8 mouse cellular contexts compared by ENCODE assay signal in genomic region chr13:59467591-59467990, GRCm38 (mm10).
A peak's percentile ranks its signal among the peaks of the same experiment; 100 is the strongest.
DNase-seq lines count a peak whose midpoint lies in the region; ATAC-seq lines count a peak whose summit lies in the region.

No protein-coding gene starts in this region.

- DNase-seq in forebrain, embryonic 10.5 days (ENCODE audit: extremely low spot score, low spot score) = no peak
- DNase-seq in CD4-positive helper T cell, adult 2 months (ENCODE audit: low read depth, low spot score) = peak; percentile 7
- DNase-seq in cerebellum, postnatal 25 days = peak; percentile 80 to 88
- DNase-seq in left cerebral cortex, postnatal 10 days (ENCODE audit: extremely low spot score in 1 of 2, low spot score in 2 of 2) = peak; percentile 57 to 73
- DNase-seq in right cerebral cortex, postnatal 25 days = peak; percentile 45
- DNase-seq in thymus, postnatal 4 days = no peak

- intact Hi-C loops in left cerebral cortex, postnatal 10 days (cut with DNase I) = no loop called here

- H3K27ac ChIP-seq in forebrain, embryonic 13.5 days = peak overlapping the region; percentile 19; the same call in 1 of the 2 replicates
- no peak overlapping the region for H3K27ac ChIP-seq in forebrain, embryonic 10.5 days
- H3K27ac ChIP-seq in heart, embryonic 16.5 days (ENCODE audit: low read length) = peak overlapping the region; percentile 82

- H3K4me2 ChIP-seq in forebrain, embryonic 13.5 days = no peak overlapping the region
- peak overlapping the region; percentile 42 for H3K4me2 ChIP-seq in heart, embryonic 16.5 days (ENCODE audit: low read depth, low read length)

- no peak for ATAC-seq in forebrain, embryonic 13.5 days
- ATAC-seq in heart, embryonic 16.5 days (replicated peaks; ENCODE audit: extremely low read depth, insufficient read depth, low FRiP score) = peak; percentile 98

- 70% methylated on average over 3 of the region's 3 CpGs for WGBS in forebrain, embryonic 13.5 days
- WGBS in forebrain, embryonic 10.5 days = 84% methylated on average over 3 of the region's 3 CpGs
- 12% methylated on average over 3 of the region's 3 CpGs for WGBS in heart, embryonic 16.5 days

- H3K9me3 ChIP-seq in forebrain, embryonic 13.5 days (replicated peaks) = no peaks in the 10 kb centered on the region
- H3K9me3 ChIP-seq in forebrain, embryonic 10.5 days = no peaks in the 10 kb centered on the region
- H3K9me3 ChIP-seq in heart, embryonic 16.5 days (replicated peaks; ENCODE audit: control insufficient read depth, low read length) = no peaks in the 10 kb centered on the region

- H3K4me3 ChIP-seq in forebrain, embryonic 13.5 days = no peak overlapping the region
- no peak overlapping the region for H3K4me3 ChIP-seq in forebrain, embryonic 10.5 days
- no peak overlapping the region for H3K4me3 ChIP-seq in heart, embryonic 16.5 days (ENCODE audit: low read length)

- peaks cover 8% of the 10 kb centered on the region; the same call in 1 of the 2 replicates for H3K4me1 ChIP-seq in forebrain, embryonic 13.5 days
- no peaks in the 10 kb centered on the region for H3K4me1 ChIP-seq in forebrain, embryonic 10.5 days
- H3K4me1 ChIP-seq in heart, embryonic 16.5 days (ENCODE audit: control insufficient read depth, insufficient read depth, low read length) = peaks cover 20% of the 10 kb centered on the region

- H3K27me3 ChIP-seq in forebrain, embryonic 13.5 days = no peaks in the 10 kb centered on the region
- no peaks in the 10 kb centered on the region for H3K27me3 ChIP-seq in forebrain, embryonic 10.5 days (ENCODE audit: poor library complexity, severe bottlenecking)
- H3K27me3 ChIP-seq in heart, embryonic 16.5 days (ENCODE audit: control insufficient read depth, insufficient read depth, low read length) = no peaks in the 10 kb centered on the region

- H3K9ac ChIP-seq in forebrain, embryonic 13.5 days = no peak overlapping the region
- peak overlapping the region; percentile 25; the same call in 1 of the 2 replicates for H3K9ac ChIP-seq in heart, embryonic 16.5 days (ENCODE audit: low read length)

- H3K36me3 ChIP-seq in forebrain, embryonic 13.5 days (ENCODE audit: poor library complexity, severe bottlenecking) = peaks cover 13% of the 10 kb centered on the region
- H3K36me3 ChIP-seq in forebrain, embryonic 10.5 days (replicated peaks) = 0 out of 2 replicates have a peak, but pooled peaks cover 6% of the 10 kb centered on the region
- H3K36me3 ChIP-seq in heart, embryonic 16.5 days (ENCODE audit: control insufficient read depth, insufficient read depth) = peaks cover 6% of the 10 kb centered on the region; the same call in 1 of the 2 replicates

Comparison
In these comparisons a context has a peak if more than half of its experiments do, and no peak if none do; other contexts are left out.
1. DNase-seq: peak in CD4-positive helper T cell, adult 2 months (single experiment), cerebellum, postnatal 25 days (2 of 2), left cerebral cortex, postnatal 10 days (2 of 2) and right cerebral cortex, postnatal 25 days (single experiment); none in forebrain, embryonic 10.5 days (single experiment) and thymus, postnatal 4 days (single experiment).